Mouse (Mus musculus) olfactory bulb, adult 2 months (tissue): ENCODE results near the gene Gm14443. TPM values are rescaled to one million over a fixed set of nuclear protein-coding genes. Genes with fewer than 3 reads are reported as not detected.
"Not testable (repeated sequence)": the region's sequence is repeated elsewhere in the genome, so short reads cannot be mapped to it uniquely, and the experiment has no call there.

Experiments
- H3K27ac ChIP-seq: fragments of 200-500 bp; 2 replicates; pipeline ENCODE4 v1.5.1; 2012; ENCODE audit warnings: low read depth, low read length; ENCODE audit not compliant: insufficient read depth
- H3K4me1 ChIP-seq: fragments of 200-500 bp; 2 replicates; pipeline ENCODE4 v1.6.1; 2012; ENCODE audit warnings: low read length; ENCODE audit not compliant: control insufficient read depth, insufficient read depth
- H3K4me3 ChIP-seq: fragments of 200-500 bp; 2 replicates; pipeline ENCODE4 v1.5.1; 2012; ENCODE audit warnings: mild to moderate bottlenecking, low read depth, low read length, moderate library complexity; ENCODE audit not compliant: insufficient read depth
- CTCF ChIP-seq: fragments of 200-500 bp; IDR thresholded peaks from 2 replicates; pipeline ENCODE4 v1.5.1; 2012; ENCODE audit warnings: low read depth, mild to moderate bottlenecking, low read length, moderate library complexity; ENCODE audit not compliant: insufficient read depth
- POLR2A ChIP-seq: fragments of 200-500 bp; IDR thresholded peaks from 2 replicates; pipeline ENCODE4 v1.6.1; 2012; ENCODE audit warnings: mild to moderate bottlenecking, low read depth, low read length, moderate library complexity; ENCODE audit not compliant: insufficient read depth
- WGBS: fragments of 180-500 bp; shearing (Covaris S2); methylation state at CpG from one replicate; pipeline ENCODE4 v1.1.7; 2018; 5-methylcytosine and 5-hydroxymethylcytosine counted together
- polyA plus RNA-seq: library from polyadenylated mRNA; stranded (reverse); fragments of >200 nt; gene quantifications from 2 replicates; pipeline ENCODE4 v1.2.4, GENCODE M21; 2012; ENCODE audit warnings: low replicate concordance; ENCODE audit not compliant: missing spikeins, insufficient read depth, insufficient read length

The Gm14443 gene
- not detected in 2 replicates for polyA plus RNA-seq

DNA sequence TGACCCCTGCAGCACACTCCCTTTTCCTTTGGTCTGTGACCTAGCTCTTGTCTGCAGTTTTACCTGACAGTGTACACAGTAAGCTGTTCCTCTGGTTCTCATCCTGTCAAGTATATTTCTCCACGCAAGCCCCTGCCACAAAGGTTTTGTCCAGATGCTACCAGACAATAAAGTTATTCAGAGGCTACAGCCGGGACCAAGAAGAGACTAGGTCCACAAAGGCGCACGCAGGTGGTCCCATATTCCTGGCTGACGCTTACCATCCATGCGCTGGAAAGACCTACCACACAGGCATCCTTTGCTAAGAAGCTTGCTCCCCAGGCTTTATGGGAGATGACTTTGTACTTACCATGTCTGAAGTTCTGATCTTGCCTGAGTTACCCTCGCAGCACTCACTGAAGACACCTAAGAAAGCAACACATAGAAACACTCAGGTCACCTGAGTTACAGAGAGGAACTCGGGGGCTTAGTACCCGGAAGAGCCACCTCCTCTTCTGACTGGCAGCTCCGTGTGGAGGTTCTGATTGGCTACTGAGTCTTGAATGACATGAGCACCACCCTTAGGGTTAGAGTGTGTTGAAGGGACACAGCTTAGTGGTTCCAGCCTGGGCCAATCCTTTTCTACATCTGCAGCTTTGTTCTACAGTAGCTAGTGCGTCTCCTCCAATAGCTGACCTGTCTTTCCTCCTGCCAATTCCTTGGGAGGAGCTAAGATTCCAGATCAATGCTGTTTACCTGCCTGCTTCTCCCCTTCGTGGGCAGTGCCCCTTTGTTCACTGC is at the start of gene Gm14443:
Gene Gm14443 (minus strand): TSS at position 471 of the 780 bp plus-strand sequence.
- H3K4me1 ChIP-seq, H3K27ac ChIP-seq, H3K4me3 ChIP-seq: not testable (repeated sequence)
- WGBS: 80% methylated on average over 12 of the region's 12 CpGs

DNA sequence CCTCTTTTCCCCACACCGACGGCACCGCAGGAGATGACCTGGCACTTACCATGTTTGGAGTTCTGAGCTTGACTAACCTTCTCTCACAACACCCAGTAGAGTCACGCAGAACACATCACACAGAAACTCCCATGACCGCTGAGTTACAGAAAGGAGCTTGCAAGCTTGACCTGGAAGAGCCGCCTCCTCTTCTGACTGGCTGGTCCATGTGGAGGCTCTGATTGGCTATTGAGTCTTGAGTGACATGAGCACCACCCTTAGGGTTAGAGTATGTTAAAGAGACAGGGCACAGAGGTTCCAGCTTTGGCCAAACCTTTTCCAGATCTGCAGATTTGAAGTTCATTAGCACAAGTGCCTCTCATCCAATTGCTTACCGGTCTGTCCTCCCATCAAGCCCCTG is 31.1 kb upstream of the Gm14443 start, which contains the start of gene Gm14391:
Gene Gm14391 (minus strand): TSS at position 186 of the 400 bp plus-strand sequence.
- not testable (repeated sequence) for H3K27ac ChIP-seq, H3K4me1 ChIP-seq, H3K4me3 ChIP-seq
- WGBS: no CpG with 5 or more reads among the region's 7 CpGs

DNA sequence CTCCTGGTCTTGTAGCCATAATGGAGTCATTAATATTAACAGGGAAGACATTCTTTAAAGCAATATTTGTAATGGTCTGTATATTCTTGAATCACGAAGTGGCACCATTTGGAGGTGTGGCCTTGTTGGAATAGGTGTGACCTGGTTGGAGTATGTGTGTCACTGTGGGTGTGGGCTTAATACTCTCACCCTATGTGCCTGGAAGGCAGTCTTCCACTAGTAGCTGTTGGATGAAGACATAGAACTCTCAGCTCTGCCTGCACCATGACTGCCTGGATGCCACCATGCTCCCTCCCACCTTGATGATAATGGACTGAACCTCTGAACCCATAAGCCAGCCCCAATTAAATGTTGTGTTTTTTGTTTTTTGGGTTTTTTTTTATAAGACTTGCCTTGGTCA is 3.3 kb upstream of the Gm14443 start:
- not testable (repeated sequence) for H3K27ac ChIP-seq, H3K4me1 ChIP-seq, H3K4me3 ChIP-seq
- 47% methylated on average over 1 of the region's 1 CpGs for WGBS

DNA sequence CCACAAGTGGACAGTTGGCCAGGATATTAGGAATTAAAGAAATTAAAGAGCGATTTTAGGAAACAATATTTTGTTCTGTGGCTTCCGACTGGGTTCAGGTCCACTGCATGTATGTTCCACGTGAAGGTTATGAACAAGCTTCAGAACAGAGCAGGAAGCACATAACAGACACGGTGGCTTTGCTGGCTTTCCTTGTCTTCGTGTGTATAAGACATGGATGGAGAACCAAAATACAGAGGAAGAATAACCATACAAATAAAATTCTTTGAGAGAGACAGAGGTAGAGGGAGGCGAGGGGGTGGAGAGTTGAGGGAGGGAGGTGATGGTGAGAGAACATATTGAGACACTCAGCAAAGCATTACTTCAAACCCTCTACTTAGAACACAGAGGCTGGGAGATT is 641 bp upstream of the Gm14443 start:
- H3K4me3 ChIP-seq: no peak overlapping the region
- TF ChIP-seq POLR2A: no peak
- no peak for TF ChIP-seq CTCF
- whole genome bisulfite sequencing: 87% methylated on average over 6 of the region's 6 CpGs
- no peak overlapping the region for H3K27ac ChIP-seq
- no peaks in the 10 kb centered on the region for H3K4me1 ChIP-seq

DNA sequence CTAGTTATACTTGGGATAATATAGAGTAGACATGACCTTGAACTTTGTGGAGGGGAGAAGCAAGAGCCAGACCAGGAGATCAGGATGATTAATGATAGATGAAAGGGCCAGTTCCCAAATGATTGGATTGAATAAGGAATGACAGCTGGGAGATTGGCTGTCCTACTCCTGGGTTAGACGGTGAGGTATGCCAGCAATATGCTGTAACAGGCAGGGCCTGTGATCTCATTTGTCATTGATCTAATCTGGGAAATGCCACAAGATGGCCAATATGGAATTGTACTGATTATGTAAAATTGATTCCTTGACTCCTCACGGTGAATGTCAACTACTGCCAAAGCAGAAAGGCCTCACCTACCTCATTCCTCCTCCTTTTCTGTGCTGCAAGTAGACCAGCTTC is 1.6 kb downstream of the Gm14443 start:
- H3K4me3 ChIP-seq, H3K4me1 ChIP-seq, H3K27ac ChIP-seq: not testable (repeated sequence)
- WGBS: 92% methylated on average over 2 of the region's 2 CpGs

DNA sequence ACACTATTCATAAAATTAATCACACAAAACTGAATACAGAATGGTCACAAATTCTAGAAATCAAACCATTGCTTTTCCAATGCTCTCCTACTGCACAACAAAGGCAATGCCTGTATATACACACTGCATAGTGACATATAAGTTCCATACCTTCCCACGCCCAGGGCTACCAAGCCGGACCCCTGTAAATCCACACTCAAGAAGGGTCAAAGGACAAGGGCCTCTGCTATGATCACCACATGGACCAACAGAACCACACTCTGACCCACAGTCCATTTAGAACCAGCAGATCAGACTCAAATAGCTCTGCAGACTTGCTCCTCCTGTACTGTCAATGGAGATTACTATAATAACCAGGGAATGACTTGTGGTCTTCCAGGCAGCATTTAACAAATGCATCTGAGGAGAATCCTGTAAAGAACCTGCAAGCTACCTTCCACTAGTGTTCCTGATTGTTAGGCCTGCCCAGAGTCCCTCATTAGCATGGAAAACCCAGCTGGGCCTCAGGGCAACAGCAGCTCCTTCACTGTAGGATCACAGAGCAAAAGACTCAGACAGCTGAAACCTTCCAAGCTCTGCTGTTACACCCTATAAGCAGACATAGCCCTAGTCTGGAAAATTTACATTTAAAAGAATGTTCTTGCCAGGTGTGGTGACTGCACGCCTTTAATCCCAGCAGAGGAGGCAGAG is 2.6 kb downstream of the Gm14443 start:
- not testable (repeated sequence) for H3K4me1 ChIP-seq, H3K4me3 ChIP-seq, H3K27ac ChIP-seq
- WGBS: 87% methylated on average over 3 of the region's 3 CpGs

DNA sequence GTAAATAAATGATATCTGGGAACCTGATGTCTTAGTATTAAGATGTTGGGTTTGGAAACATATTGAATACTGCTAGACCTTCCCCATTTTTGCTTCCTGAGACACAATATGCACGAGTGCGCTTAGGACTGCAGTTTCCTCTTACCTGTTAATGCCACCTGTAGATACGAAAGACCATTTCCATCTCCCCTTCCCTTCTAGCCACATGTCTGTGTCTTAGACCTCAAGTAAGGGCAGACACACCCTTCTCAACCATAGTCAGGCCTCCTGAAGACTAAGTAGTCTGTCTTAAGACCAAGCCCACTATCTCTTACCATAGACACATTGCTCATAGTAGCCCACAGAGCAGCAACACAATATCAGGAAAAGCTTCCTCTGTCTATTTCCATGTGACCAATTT is 3.5 kb downstream of the Gm14443 start:
- 87% methylated on average over 3 of the region's 3 CpGs for WGBS
- Histone ChIP-seq H3K4me3 (no peak overlapping the region), H3K4me1 (no peaks in the 10 kb centered on the region), H3K27ac (no peak overlapping the region)
- TF ChIP-seq CTCF (no peak), POLR2A (no peak)

DNA sequence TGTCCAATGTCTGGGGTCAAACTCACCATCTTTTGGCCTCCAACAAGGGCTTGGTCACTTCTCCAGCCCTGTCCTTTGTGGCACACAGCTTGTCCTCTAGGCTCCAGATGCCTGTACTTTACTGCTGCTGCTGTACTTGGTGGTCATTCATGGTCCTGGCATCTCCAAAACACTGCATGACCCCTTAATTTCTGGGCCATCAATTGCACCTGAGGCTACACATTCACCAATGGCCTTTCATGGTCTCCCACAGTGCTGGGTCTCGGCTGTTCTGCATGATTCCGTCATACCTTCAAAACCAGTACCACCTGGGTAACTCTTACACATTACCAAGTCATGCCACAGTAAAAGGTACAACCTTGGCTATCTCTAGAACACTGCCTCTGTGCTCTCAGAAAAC is 8.8 kb downstream of the Gm14443 start:
- 79% methylated on average over 2 of the region's 2 CpGs for WGBS

DNA sequence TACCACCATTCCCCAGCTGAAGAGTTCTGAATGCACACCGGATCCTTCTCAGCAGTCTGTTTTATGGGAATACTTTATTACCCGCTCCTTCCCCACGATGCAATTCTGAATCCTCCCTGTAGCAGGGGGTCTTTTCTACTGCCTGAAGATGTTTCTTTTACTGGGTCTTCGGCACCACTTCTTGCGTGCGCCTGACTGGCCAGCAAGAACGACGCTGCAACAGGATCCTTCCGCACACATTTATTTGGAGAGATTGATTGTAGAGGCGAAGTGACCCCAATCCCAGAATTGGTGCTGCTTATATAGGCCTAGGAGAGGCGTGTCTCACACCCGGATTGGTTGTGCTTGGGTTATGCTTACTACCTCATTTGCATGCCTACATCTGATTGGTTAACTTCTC is 10.6 kb downstream of the Gm14443 start:
- H3K4me1 ChIP-seq, H3K4me3 ChIP-seq, H3K27ac ChIP-seq: not testable (repeated sequence)
- WGBS: 93% methylated on average over 12 of the region's 12 CpGs

More for the DNA sequence above, 8.8 kb downstream of the Gm14443 start:
- H3K4me3 ChIP-seq, H3K27ac ChIP-seq, H3K4me1 ChIP-seq: not testable (repeated sequence)

DNA sequence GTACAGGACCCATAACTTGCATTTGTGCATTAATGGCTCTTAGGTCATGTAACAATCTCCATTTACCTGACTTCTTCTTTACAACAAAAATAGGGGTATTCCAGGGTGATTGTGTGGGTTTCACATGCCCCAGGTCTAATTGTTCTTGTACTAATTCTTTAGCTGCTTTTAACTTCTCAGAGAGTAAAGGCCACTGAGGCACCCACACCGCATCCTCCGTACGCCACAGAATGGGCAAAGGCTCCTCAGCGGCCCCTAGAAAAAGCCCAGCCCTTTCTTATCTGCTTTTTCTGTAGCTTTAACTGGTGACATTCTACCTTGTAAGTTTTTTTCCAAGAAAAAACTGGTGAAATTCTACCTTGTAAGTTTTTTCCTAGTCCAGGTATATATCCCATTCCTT is 14.2 kb downstream of the Gm14443 start:
- H3K4me1 ChIP-seq, H3K27ac ChIP-seq, H3K4me3 ChIP-seq: not testable (repeated sequence)
- 90% methylated on average over 4 of the region's 4 CpGs for WGBS
